Mouse (Mus musculus) forelimb bud, embryonic 11.5 days (tissue): Measurements from ENCODE around the gene Dclk2.

Experiments used
- DNase-seq: peaks from one replicate; pipeline ENCODE4 v3.0.0-alpha.2; 2012; ENCODE audit warnings: low read depth, low spot score

Dclk2 gene

DNA sequence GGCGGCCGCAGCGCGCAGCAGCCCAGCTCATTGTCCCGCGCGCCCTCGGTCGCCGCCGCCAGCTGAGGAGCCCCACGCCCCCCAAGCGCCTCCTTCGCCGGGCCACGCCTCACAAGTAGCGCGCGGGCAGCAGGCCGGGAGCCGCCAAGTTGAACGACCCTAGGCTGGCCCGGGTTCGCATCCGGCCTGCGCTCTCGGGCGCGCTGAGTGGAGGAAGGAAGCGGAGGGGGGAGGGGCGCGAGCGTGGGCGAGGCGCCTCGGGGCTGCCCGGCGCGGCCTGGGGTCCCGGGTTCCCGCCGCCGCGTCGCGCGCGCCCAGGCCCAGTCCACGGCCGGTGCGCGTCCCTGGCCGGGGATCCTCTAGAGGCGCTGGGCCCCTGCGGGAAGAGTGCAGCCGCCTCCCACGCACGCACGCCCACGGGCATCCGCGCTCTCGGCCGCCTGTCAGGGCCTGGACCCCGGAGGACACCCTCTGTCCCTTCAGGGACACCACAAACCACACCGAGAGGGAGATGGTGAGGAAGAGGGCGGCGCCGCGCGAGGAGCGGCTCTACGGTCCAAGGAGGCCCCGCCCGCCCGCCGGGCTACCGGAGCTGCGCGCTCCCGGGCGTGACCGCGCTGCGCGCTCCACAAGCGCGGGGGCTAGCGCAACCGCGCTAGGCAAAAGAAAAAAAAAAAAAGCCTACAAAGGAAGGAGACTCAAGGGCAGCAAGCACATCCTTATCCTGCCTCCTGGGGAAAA, at the start of gene Dclk2:
Gene Dclk2 (minus strand): TSS at position 510 of the 741 bp plus-strand sequence.
- peak; percentile 74 for DNase-seq

DNA sequence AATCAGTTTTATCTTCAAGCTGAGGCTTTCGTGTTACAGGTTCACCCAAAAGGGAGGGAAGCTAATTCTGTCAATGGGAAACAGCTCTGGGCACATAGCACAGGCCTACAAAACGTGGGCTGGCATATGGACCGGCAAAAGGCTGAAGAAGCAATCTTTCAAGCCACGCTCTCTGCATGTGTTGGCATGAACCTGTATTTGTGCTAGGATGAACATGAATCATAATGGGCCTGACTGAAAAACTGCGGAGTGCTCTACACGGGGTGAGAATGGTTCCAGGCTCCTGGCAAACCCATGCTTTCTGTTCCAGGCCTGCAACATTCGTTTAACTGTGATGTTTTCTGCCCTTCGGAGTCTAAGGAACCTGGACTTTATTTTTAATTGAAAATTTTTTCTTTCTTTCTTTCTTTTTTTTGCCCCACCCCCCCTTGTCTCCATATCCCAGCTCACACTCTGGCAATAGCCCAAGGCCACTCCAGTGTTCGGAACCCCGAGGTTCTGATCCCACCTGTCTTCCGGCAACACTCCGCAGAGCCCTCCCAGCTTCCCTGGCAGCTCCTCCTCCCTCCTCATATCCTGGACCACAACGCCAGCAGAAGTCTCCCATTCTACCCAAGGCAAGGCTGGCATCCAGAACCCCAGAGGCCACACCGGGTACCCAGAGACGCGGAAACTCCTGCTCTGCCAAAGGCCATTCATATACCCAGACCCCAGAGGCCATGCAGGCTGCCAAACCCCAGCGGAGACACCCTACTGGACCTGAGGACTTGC, 42.2 kb upstream of the Dclk2 start:
- DNase-seq = no peak

DNA sequence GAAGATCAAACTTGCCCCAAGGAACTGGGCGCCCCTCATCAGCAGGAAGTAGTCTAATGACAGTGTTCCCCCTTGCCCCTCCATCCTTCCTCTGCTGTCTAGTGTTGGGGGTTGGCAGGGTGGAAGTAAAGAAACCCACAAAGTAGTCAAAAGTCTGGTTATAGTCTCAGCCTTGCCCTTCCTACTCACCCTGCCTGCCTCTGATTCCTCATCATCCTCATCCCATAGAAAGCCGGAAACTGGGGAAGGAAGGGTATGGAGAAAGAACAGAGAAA, 40.7 kb upstream of the Dclk2 start:
- no peak for DNase-seq

DNA sequence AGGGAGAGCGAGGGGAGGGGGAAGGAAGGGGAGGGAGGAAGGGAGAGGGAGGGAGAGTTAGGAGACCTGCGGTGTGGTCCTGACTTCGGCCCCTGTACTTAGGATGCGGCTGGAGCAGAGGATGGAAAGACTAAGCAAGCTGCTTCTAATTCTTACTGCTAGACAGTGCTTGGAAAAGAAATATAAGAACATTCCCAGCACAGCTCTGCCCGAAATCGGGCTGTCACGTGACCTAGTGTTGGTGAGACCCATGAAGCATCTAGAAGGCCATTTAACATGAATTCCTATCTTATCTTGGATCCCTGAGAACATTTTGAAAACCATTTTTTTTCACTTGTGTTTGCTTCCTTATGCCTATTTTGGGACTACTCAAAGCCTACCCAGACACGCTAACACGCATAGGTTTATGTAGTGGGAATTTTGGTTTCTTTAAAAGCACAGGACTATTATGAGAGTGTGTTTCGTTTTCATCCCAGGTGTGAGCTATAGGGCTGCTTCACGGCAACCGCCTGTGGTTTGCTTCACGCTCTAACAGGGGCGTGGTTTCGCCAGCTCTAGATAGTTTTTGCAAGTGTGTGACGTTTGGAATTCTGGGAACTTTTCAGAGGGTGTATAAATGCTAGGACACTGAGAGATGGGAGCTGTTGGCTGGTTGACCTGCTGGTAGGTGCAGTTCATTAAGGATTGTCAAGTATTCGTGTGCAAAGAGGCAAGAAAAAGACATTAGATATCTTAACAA, 40.2 kb upstream of the Dclk2 start:
- DNase-seq = no peak

DNA sequence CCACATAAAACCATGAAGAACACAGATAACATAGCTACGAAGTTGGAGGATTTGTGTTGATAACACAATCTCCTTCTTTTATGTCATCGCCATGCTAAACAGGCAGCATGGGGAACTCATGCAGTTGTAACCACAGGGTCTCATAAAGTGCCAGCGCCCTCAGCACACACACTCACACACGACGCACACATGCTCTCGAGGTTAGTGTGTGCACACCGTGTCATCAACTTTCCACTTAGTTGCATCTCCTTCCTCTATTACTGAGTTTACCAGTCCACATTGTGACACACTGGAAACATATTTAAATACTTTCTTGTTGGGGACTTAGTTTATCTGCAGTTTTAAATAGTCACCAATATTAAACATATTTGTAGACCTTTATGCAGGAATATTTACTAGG, 38.4 kb upstream of the Dclk2 start:
- DNase-seq = no peak

DNA sequence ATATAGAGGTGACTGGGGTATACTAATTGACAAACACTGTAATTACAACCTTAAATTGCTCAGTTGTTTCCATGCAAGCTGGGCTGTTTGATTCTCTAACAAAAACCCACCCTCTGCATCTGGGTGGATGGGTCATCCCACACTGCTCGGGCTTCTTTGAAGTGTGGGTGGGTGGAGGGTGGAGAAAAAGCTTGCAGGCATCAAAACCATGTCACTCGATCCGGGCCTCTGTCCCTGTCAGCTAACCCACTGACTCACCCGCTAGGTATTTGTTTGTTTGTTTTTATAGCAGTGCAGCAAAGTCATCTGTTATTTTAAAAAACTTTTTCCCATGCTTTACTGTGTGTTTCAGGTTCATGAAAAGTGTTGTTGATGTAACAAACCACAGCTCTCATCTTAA, 34.7 kb upstream of the Dclk2 start:
- DNase-seq = no peak

DNA sequence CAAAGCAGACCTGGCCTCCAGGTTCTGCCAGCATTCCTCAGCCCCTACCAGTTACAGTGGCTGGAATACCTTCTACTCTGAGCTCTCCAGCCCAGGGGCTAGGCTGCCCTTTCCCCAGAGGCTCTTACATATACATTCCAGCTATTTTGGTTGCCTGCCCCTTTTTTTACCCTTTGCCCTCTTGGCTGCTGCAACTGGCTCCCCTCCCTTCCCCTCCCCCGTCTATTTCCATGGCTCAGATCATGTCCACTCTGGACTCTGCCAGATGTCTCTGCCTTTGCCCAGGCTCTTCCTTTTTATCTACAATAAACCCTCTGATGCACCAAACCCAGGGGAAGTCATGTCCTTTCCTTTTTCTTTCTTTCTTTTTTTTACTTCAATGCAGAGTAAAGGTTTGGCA, 33.9 kb upstream of the Dclk2 start:
- DNase-seq = no peak

DNA sequence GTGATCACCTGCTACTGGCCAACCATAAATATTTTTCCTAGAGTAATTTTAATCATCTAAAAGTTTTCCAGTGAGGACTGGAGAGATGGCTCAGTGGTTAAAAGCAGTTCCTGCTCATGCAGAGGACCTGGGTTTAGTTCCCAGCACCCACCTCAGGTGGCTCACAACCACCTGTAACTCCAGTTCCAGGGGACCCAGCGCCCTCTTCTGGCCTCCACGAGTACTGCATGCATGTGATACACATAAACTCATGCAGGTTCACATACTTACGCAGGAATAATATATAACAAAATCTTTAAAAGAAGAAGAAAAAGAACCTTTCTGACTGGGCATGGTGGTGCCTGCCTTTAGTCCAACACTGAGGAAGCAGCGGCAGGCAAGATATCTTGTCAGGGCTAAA, 33.2 kb upstream of the Dclk2 start:
- DNase-seq = no peak

DNA sequence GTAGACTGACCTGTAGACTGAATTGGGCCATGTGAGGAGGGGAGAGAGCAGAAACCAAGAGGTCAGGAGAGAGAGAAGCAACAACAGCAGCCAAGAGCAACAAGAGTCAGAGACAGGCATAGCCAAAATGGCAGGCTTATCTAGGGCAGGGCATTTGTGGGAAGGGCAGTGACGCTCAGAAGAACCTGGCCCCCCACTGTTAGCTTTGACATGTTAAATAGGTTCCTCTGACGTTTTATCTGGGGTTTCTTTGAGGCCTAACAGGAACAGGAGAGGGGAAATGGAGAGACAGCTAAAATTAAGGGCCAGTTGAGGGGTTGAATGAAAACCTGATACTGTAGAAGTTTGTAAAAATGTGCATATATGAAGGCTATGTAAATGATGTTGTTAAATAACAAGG, 30.0 kb upstream of the Dclk2 start:
- no peak for DNase-seq

DNA sequence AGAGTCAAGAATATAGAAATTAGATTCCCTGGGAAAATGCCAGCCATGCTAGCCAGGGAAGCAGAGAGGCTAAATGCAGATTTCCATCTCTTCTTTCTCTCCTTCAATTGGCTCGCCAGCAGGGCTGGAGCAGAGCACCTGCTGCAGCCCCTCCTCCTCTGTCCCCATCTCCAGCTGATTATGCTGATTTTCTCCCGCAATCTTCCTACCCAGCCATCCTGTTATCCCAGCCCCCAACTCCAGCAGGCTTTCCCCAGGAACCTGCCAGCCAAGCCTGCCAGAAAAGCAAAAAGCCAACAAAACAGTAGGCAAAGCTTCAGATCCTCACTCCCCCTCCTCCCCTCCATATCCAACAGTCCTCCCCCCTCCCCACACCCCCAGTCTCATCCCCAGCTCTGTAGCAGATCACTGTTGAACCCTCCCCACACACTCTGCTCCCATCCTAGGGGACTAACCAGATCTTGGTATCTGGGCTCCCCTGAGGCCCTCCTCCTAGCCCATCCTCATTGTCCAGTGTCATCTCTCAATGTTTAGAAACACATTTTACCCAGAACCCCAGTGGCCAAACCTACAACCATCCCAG, 15.7 kb upstream of the Dclk2 start:
- no peak for DNase-seq

DNA sequence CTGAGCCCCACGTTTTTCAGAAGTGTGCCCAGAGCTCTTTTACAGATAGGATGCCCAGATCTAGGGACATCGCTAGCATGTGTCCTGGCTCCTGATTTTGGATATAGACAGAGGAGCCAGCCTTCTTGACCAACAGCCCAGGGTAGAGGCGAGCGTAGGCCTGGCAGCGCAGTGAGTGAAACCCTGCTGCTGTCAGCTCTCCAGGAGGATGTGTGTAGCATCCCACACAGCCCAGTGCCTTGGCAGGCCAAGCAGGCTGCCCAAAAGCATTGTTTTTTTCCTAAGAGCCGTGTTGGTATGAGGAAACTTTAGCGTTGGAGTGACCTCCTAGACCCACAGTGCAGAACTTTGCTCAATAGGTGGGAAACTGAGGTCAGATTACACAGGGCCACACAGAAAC, 12.8 kb upstream of the Dclk2 start:
- no peak for DNase-seq

DNA sequence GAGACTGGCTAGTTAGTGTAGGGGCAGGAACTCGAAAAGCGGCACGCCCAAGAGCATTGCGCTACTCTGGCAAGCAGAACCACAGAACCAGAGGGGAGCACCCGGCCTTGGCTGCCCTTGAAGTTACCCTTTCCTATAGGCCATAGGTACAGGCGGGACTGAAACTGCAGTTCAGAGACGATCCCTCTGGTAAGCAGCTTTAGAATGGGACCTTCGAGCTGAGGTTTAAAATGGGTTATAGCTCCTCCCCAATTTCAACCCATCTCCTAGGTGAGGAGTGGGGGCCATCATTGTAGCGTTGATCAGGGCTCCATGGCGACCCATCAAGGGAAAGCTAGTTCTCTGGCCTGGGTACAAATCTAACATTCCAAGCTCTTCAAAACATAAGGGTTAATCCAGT, 3.0 kb upstream of the Dclk2 start:
- DNase-seq = no peak

DNA sequence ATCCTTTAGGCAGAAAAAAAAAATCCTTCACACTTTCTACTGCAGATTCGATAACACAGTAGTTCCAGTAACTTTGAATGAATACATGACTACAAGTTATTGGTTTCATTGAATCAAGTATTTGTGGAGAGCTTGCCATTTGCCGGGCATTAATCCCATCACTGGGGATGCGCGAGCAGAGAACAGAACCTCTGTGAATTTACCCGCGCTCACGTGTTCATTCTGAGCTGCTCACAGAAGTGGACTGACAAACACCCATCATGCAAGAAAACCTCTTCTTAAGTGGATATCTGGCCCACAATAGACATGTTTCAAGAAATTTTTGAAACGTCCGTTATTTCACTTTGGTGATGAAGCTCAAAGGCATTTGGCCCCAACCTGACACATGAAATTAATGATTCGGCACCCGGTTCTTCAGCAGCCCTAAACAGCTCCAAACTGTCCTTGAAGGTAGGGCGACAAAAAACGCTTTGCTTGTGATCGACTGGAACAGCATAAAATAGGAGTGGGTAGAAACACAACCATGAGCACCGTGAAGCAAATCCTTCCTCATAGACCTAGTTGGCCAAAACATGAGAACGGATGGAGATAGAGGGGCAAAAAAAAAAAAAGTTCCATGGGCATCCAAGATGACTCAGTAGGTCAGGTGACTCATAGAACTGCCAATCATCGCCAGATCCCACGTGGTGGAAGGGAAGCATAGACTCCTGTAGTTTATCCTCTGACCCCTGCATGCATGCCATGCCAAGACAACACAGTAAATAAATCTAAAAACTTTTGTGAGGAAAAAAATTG, 726 bp upstream of the Dclk2 start:
- no peak for DNase-seq

DNA sequence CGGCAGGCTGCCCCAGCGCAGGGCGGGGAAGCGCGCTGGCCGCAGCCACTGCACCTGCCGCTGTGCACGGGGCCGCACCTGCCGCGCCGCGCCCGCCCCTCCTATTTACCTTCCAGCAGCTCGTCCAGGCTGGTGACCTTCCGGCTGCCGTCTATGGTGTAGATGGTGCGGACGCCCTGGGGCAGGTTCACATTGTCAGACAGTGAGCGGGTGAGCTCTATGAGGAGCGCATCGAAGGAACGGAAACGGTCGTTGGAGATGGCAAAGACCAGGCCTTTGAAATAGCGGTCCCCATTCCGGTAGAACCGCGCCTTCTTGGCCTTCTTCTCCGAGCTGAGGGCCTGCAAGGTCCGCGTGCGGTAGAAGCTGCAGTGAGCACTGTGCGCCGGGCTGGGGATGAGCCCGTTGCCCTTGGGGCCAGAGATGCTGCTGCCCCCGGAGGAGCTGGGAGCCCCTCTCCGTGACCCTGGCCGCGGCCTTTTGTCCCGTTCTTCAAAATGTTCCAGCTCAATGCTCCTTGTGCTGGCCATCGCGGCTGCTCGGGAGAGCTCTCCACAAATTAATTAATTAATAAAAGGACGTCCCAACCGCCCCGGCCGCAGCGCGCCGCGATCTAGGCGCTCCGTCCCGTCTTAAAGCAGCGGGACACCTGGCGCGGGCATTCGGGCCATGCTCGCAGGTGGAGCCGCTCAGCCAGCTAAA, 860 bp downstream of the Dclk2 start:
- peak; percentile 20 for DNase-seq

DNA sequence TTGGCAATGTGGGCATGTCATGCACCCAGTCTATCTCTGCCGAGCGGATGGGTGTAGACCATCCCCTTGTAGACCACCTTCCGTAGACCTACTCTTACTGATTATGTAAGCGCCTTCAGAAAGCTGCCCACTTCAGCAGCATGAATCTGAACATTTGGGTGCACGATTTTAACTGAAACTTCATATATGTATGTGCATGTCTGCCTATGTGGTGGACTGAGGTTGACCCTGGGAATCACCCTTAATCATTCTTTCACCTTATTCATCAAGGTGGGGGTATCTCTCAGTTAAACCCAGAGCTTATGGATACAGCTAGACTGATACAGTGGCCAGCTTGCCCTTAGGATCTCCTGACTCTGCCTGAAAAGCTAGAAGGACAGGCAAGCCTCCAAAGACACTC, 3.6 kb downstream of the Dclk2 start:
- DNase-seq = no peak

DNA sequence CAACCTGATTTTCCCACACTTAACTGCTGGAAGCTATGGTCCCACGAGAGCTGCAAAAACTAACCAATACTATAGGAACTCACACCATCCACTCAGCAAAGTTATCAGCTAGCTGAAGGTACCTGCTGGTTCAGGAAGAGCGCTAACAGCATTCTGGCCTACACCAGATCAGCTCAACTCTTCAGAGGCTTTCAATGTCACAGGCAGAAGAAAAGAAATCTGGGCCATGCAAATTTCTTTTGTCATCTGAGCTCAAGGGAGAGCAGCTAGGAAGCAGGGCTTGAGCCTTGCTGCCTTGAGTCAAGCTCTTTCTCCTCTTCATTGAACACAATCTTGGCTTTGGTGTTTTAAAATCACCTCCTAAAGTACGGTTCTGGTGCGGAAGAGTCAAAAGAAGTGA, 4.0 kb downstream of the Dclk2 start:
- no peak for DNase-seq

DNA sequence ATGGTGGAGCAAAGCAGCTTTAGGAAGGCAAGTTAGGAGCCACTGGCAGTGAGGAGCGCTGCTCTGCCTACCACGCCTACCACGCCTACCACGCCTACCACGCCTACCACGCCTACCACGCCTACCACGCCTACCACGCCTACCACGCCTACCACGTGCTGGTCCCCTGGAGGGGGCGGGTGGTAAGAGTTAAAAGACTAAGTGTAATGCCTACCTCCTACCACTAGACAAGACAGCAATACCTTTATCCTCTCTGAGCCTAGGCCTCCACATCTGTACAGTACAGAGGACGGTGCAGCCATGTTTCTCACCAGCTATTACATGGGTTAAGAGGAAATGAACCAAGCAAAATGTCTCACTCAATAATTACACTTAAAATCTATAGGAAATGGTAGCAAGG, 5.4 kb downstream of the Dclk2 start:
- DNase-seq = no peak

DNA sequence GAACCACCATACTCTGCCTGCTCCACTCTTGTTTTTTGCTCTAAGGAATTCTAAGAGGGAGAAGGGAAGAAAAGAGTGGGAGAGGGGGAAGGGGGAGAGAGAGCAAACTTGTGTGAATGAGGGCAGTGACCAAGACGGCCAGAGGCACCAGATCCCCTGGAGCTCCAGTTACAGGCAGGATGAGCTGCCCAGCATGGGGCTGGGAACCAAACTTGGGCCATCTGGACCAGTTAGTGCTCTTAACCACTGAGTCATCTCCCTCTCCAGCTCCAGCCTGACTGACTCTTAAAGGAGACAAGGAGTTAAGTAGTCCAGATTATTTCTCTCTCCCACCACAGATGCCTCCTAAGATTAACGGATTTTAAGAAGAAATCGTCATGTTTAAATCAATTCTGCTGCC, 6.3 kb downstream of the Dclk2 start:
- DNase-seq = no peak

DNA sequence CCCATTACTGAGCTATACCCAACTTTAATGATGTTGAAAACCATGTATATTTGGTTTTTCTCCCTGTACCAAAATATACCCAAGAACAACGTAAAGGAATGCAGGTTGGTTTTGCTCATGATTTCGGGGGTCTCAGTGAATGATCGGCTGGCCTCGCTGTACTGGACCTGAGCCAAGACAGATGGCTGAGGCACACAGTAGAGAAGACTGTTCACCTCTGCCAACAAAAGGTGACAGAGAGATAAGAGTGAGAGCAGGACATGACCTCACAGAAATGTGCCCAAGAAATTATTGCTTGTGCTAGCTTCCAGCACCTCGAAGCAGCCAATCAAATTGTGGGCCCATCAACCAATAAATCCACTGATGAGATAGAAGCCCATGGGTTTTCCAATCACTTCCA, 22.3 kb downstream of the Dclk2 start:
- DNase-seq = no peak

DNA sequence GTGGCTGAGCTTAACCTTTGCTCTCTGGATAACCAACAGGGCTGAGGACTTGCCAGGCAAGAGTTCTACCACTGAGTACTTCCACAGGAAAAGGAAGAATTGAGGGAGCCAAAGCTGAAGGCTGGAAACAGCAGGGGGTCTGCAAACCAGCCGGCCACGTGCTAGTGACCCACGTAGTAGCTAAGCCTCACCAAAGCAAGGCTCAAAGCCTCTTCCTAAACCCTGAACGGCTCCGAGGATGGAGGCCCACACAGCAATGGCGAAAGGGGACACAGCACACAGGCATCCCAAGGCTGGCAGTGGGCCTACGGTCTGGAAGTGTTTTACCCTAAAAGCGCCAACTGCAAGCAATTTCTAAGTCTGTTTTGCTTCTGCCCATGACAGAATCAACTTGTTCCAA, 23.1 kb downstream of the Dclk2 start:
- DNase-seq = no peak

DNA sequence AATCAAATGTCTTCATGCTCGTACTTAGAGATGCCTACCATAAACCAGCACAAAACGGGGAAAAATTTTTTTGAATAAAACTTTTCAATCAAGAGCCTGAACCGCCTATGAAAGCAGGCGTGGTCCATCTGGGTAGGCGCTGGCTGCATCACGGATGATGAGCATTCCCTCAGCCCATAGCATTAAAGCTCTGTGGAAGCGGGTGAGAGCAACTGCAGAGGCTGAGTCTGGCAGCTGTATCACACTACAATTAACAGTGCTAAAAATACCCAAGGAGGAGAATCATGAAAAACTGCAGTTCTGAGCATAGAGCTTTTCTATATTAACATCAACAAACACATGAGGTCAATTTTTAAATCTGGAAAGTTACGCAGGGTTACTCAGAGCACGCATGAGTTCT, 23.6 kb downstream of the Dclk2 start:
- no peak for DNase-seq
